7 mouse cellular contexts compared by ENCODE assay signal in genomic region chr12:113155887-113156539, GRCm38 (mm10). TPM values are rescaled to one million over a fixed set of nuclear protein-coding genes. Genes with fewer than 3 reads are reported as not detected.
A peak's percentile ranks its signal among the peaks of the same experiment; 100 is the strongest.
DNase-seq lines count a peak whose midpoint lies in the region; ATAC-seq lines count a peak whose summit lies in the region.

Tedc1 (plus strand) TSS chr12:113156421.

- peak within 1 kb of the TSS; percentile 65 for H3K4me3 ChIP-seq in intestine, embryonic 15.5 days (replicated peaks)
- peak within 1 kb of the TSS; percentile 72 for H3K4me3 ChIP-seq in midbrain, embryonic 10.5 days

- H3K4me1 ChIP-seq in intestine, embryonic 15.5 days (replicated peaks): peaks cover 30% of the 10 kb centered on the region
- H3K4me1 ChIP-seq in midbrain, embryonic 10.5 days: peaks cover 45% of the 10 kb centered on the region

- peak within 1 kb of the TSS; percentile 87 for H3K27ac ChIP-seq in intestine, embryonic 15.5 days
- H3K27ac ChIP-seq in midbrain, embryonic 10.5 days (replicated peaks): peak within 1 kb of the TSS; percentile 81

- intact Hi-C loops in left cerebral cortex, postnatal 25 days (cut with DNase I): loop anchor here (5.0 kb wide), 1 partner anchor 154 kb away; the partner anchor contains the start of gene Brf1

- H3K36me3 ChIP-seq in intestine, embryonic 15.5 days: 0 out of 2 replicates have a peak, but pooled peaks cover 4% of the 10 kb centered on the region
- H3K36me3 ChIP-seq in midbrain, embryonic 10.5 days: peaks cover 26% of the 10 kb centered on the region

- H3K9me3 ChIP-seq in intestine, embryonic 15.5 days: no peaks in the 10 kb centered on the region
- no peaks in the 10 kb centered on the region for H3K9me3 ChIP-seq in midbrain, embryonic 10.5 days (replicated peaks)

- ATAC-seq in intestine, embryonic 15.5 days: peak; percentile 95

- DNase-seq in adrenal gland, adult 18-20 months (ENCODE audit: low spot score in 2 of 2): peak; percentile 99
- peak; percentile 99 for DNase-seq in embryo, embryonic 11 days
- DNase-seq in gastrocnemius, postnatal 25 days: peak; percentile 99
- DNase-seq in left cerebral cortex, postnatal 25 days (ENCODE audit: low spot score in 2 of 2): peak; percentile 99 to 100
- DNase-seq in midbrain, embryonic 10.5 days (ENCODE audit: low spot score): peak; percentile 99
- peak; percentile 100 for DNase-seq in right cerebral cortex, postnatal 4 days

- peak within 1 kb of the TSS; percentile 57 for H3K9ac ChIP-seq in intestine, embryonic 15.5 days

- under 1% methylated on average over 46 of the region's 46 CpGs for WGBS in intestine, embryonic 15.5 days
- under 1% methylated on average over 46 of the region's 46 CpGs for WGBS in midbrain, embryonic 10.5 days

- H3K4me2 ChIP-seq in intestine, embryonic 15.5 days (replicated peaks): peak within 1 kb of the TSS; percentile 86

- H3K27me3 ChIP-seq in intestine, embryonic 15.5 days (replicated peaks): no peaks in the 10 kb centered on the region
- H3K27me3 ChIP-seq in midbrain, embryonic 10.5 days (ENCODE audit: low read depth, poor library complexity, severe bottlenecking): peaks cover 42% of the 10 kb centered on the region

RNA-seq across cellular contexts. Expression of gene Tedc1, which starts in this region (rescaled TPM):
- under 1 TPM; 0.83 to 0.93 TPM for total RNA-seq in adrenal gland, adult 18-20 months (2021)
- under 1 TPM; 0.46 to 0.54 TPM for total RNA-seq in gastrocnemius, postnatal 25 days (2021)
- polyA plus RNA-seq in intestine, embryonic 15.5 days (2015; fragmentation: Nextera tagmentation; extraction: Ambion mirVana): 25.3 and 25.5 TPM in 2 replicates
- 1 to 10 TPM; 1.4 to 1.8 TPM for total RNA-seq in left cerebral cortex, postnatal 25 days (2021)
- polyA plus RNA-seq in midbrain, embryonic 10.5 days (2016; fragmentation: Nextera tagmentation; extraction: Ambion mirVana): 58.0 and 61.3 TPM in 2 replicates

Comparison
In these comparisons a context has a peak if more than half of its experiments do, and no peak if none do; other contexts are left out.
1. Peak in every context shown above with its lines: DNase-seq, ATAC-seq, H3K4me3 ChIP-seq and H3K27ac ChIP-seq.
2. Peak in DNase-seq in adrenal gland, adult 18-20 months; RNA of the gene not detected or under 1 TPM.
3. Peak in DNase-seq in gastrocnemius, postnatal 25 days; RNA of the gene not detected or under 1 TPM.